Mouse (Mus musculus) intestine, postnatal 0 days (tissue): ENCODE data around the gene C87436. TPM values are rescaled to one million over a fixed set of nuclear protein-coding genes. Genes with fewer than 3 reads are reported as not detected.

Source experiments
- ATAC-seq: fragments of 200-750 bp; cut with Nextera tagmentation; 2 replicates; pipeline ENCODE4 v1.8.0; 2017; ENCODE audit warnings: mild to moderate bottlenecking, moderate TSS enrichment, moderate library complexity
- H3K27ac ChIP-seq: fragments of 300-500 bp; sonication (generic); 2 replicates; pipeline ENCODE4 v1.5.1; 2014; ENCODE audit warnings: mild to moderate bottlenecking, low read depth, low read length, moderate library complexity
- H3K27me3 ChIP-seq: fragments of 300-500 bp; sonication (generic); replicated peaks from 2 replicates; pipeline ENCODE4 v1.6.1; 2014; ENCODE audit warnings: low read length, mixed read lengths; ENCODE audit not compliant: control insufficient read depth, insufficient read depth
- H3K36me3 ChIP-seq: fragments of 300-500 bp; sonication (generic); 2 replicates; pipeline ENCODE4 v1.6.1; 2014; ENCODE audit warnings: mild to moderate bottlenecking, moderate library complexity; ENCODE audit not compliant: control insufficient read depth, insufficient read depth
- H3K4me1 ChIP-seq: fragments of 300-500 bp; sonication (generic); replicated peaks from 2 replicates; pipeline ENCODE4 v1.6.1; 2014; ENCODE audit warnings: antibody characterized with exemption, low read length, mixed read lengths; ENCODE audit not compliant: control insufficient read depth, insufficient read depth
- H3K4me2 ChIP-seq: fragments of 300-500 bp; sonication (generic); replicated peaks from 2 replicates; pipeline ENCODE4 v1.6.1; 2014; ENCODE audit warnings: low read depth, mild to moderate bottlenecking, moderate library complexity
- H3K4me3 ChIP-seq: fragments of 300-500 bp; sonication (generic); 2 replicates; pipeline ENCODE4 v1.5.1; 2014; ENCODE audit warnings: low read depth, low read length
- H3K9ac ChIP-seq: fragments of 300-500 bp; sonication (generic); 2 replicates; pipeline ENCODE4 v1.6.1; 2014; ENCODE audit warnings: mild to moderate bottlenecking, low read depth, low read length
- H3K9me3 ChIP-seq: fragments of 300-500 bp; sonication (generic); 2 replicates; pipeline ENCODE4 v1.6.1; 2016; ENCODE audit warnings: mixed run types; ENCODE audit not compliant: control insufficient read depth
- CTCF ChIP-seq: sonication (generic); IDR thresholded peaks from 2 replicates; pipeline ENCODE4 v1.5.1; 2016; ENCODE audit warnings: low read depth, mild to moderate bottlenecking, control low read depth, antibody characterized with exemption, moderate library complexity
- WGBS: fragments of 180-500 bp; shearing (Covaris S2); extraction: QIAGEN DNeasy Blood & Tissue Kit; methylation state at CpG from one replicate; pipeline ENCODE4 v1.1.7; 2014; 5-methylcytosine and 5-hydroxymethylcytosine counted together
- polyA plus RNA-seq: library from polyadenylated mRNA; unstranded; fragments of >200 nt; fragmentation: Nextera tagmentation; extraction: Ambion mirVana; gene quantifications from 2 replicates; pipeline ENCODE4 v1.2.1, GENCODE M21; 2015

Gene C87436
- polyA plus RNA-seq, 1 experiment from 2014 or later = 12.8 TPM

DNA sequence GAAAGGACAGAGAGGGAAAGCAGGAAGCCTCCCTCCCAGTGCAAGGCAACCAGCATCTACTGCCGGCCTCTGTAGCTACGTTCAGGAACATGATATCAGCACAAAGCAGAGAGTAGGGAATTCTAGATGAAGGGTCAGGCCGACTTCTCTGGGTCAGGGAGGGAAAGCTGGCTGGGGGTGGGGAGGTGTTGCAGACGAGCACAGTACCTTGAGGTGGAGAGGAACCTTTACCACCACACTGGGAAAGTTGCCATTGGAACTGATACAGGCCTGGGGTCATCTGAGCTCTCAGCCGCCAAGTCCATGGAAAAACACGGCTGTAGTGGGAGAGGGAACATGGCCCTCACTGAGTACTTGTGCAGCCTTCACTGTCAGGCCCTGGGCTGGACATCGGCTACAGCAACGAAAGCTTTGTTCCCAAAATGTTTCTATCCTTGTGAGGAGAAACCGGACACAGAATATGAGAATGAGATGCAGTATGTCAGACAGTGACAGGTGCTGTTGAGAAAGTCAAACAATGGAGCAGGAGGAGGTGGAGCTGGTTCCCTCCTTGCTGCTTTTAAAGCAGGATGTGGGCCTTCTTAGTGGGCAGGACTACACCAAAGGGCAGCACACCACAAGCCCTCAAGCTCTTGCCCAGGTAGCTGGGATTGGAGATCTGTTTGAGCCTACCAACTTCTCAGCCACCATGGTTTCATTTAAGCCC is 37.4 kb downstream of the C87436 start:
- peak overlapping the region; percentile 15; the same call in 1 of the 2 replicates for H3K27ac ChIP-seq
- ATAC-seq = no peak
- H3K4me3 ChIP-seq = no peak overlapping the region
- H3K9me3 ChIP-seq = no peaks in the 10 kb centered on the region
- H3K9ac ChIP-seq = no peak overlapping the region
- TF ChIP-seq CTCF = no peak
- H3K4me1 ChIP-seq = peaks cover 6% of the 10 kb centered on the region
- WGBS = 67% methylated on average over 9 of the region's 9 CpGs
- H3K4me2 ChIP-seq = no peak overlapping the region
- H3K27me3 ChIP-seq = no peaks in the 10 kb centered on the region
- no peaks in the 10 kb centered on the region for H3K36me3 ChIP-seq

DNA sequence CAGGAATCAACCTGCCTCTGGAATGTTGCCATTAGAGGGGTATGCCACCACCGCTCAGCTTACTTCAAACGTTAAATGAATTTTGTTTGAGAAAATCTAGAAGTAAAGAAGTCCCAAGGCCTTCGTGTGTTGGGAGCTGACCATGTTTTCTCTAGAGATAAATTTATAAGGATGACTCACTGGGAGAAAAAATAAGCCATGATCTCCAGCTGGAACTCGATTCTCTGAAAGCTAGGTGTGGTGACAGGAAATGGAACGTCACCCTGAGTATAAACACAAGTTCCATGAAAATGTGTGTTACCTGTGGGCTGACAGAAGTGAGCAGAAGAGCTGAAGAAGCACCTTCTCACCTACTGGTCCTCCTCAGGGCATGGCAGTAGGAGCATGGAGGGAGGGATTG is 38.8 kb downstream of the C87436 start:
- Histone ChIP-seq H3K27me3 (no peaks in the 10 kb centered on the region), H3K36me3 (no peaks in the 10 kb centered on the region), H3K4me1 (peaks cover 13% of the 10 kb centered on the region), H3K9me3 (no peaks in the 10 kb centered on the region), H3K9ac (no peak overlapping the region), H3K27ac (peak overlapping the region; percentile 16; the same call in 1 of the 2 replicates), H3K4me2 (no peak overlapping the region), H3K4me3 (no peak overlapping the region)
- no peak for ATAC-seq
- TF ChIP-seq CTCF = no peak
- WGBS = 58% methylated on average over 5 of the region's 5 CpGs

DNA sequence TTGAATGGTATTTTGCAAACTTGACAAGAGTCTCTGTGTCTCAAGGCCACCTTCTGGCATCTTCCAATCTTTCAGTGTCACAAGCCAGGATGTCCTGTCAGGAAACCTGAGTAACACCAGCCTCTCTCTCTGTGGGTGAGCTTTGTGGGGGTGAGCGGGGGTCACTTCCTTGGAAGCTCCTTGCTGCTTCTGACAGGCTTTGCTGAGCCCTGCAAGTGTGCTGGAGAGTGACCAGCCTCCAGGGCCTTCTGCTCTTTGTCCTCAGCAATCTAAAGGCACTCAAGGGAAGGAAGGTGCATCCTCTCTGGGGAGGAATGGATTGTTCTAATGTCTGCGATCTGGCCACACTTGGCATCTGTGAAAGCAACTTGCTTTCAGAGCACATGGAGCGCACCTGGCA is 41.1 kb downstream of the C87436 start:
- H3K4me3 ChIP-seq = no peak overlapping the region
- H3K27ac ChIP-seq = 0 out of 2 replicates have a peak overlapping the region, but pooled peaks have one; percentile 7
- 64% methylated on average over 3 of the region's 3 CpGs for WGBS
- peaks cover 13% of the 10 kb centered on the region for H3K4me1 ChIP-seq
- no peak for ATAC-seq
- TF ChIP-seq CTCF = no peak
- H3K36me3 ChIP-seq = no peaks in the 10 kb centered on the region
- H3K9me3 ChIP-seq = no peaks in the 10 kb centered on the region
- H3K4me2 ChIP-seq = no peak overlapping the region
- no peaks in the 10 kb centered on the region for H3K27me3 ChIP-seq
- no peak overlapping the region for H3K9ac ChIP-seq

DNA sequence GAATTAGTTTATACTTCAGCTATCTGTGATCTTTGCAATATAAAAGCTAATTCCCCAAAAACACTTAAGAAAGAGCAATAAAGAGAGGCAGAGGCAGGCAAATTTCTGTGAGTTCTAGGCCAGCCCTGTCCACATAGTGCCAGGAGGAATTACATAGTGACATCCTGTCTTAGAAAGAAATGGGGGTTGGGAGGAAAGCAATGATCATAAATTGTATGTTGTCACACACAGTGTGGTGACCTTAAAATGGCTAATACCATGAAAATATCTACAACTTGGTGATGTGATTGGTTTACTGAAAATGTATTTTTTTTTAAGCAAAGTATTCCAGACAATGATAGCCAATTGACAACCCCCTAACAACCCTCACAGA is 41.6 kb downstream of the C87436 start:
- no peak for ATAC-seq
- no peak overlapping the region for H3K9ac ChIP-seq
- no peak overlapping the region for H3K4me2 ChIP-seq
- H3K27me3 ChIP-seq = no peaks in the 10 kb centered on the region
- no peaks in the 10 kb centered on the region for H3K36me3 ChIP-seq
- no peak overlapping the region for H3K4me3 ChIP-seq
- TF ChIP-seq CTCF = no peak
- H3K4me1 ChIP-seq = peaks cover 13% of the 10 kb centered on the region
- H3K27ac ChIP-seq = 0 out of 2 replicates have a peak overlapping the region, but pooled peaks have one; percentile 72
- H3K9me3 ChIP-seq = no peaks in the 10 kb centered on the region

DNA sequence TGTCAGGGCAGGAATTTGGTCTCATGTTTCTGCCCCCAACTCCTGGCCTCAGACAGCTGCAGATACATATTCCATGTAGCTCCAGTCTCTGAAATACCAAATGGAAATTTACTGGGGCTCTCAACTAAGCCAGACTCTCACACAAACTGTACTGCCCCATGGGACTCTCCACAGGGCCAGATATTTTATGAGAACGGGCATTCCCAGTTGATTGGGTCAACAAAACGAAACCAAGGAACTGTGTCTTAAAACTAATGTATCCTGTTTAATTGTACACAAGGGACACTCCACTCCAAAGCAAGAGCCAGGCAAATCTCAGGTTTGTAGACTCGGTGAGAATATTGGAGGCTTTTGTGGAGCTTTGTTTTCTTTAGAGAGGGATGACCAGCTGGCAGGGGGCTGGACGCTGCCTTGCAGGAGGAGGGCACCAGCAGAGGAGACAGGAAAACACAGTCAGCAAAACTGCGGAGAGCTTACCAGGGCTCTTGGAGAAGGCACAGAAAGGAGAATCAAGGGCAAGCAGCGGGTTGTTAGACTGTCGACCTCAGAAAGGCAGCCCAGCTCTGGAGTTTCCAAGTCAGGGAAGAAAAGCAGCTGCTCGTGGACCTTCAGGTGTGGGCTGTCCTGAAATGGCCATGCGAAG is 42.1 kb downstream of the C87436 start:
- Histone ChIP-seq H3K4me3 (peak overlapping the region; percentile 4; the same call in 1 of the 2 replicates), H3K27me3 (no peaks in the 10 kb centered on the region), H3K4me2 (peak overlapping the region; percentile 48), H3K27ac (peak overlapping the region; percentile 72), H3K9me3 (no peaks in the 10 kb centered on the region), H3K4me1 (peaks cover 13% of the 10 kb centered on the region), H3K36me3 (no peaks in the 10 kb centered on the region), H3K9ac (peak overlapping the region; percentile 26; the same call in 1 of the 2 replicates)
- WGBS = 31% methylated on average over 9 of the region's 9 CpGs
- no peak for TF ChIP-seq CTCF
- no peak; the same call in 1 of the 2 replicates for ATAC-seq

DNA sequence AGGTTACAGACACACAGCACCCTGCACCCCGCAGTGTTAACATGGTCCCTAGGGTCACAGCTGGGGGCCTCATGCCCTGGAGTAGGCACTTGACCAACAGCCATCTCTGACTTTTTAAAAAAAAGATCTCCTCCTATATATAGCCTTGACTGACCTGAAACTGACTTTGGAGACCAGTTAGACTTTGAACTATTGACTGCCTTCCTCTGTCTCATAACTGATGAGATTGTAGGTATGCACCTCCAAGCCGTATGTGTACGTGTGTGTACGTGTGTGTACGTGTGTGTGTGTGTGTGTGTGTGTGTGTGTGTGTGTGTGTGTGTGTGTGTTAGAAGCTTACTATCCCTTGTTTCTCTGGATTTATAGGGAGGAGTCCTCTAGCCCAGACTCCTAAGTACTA is 43.7 kb downstream of the C87436 start:
- 64% methylated on average over 5 of the region's 5 CpGs for WGBS
- ATAC-seq = peak; percentile 71
- Histone ChIP-seq H3K4me2 (no peak overlapping the region), H3K9me3 (no peaks in the 10 kb centered on the region), H3K4me1 (peaks cover 14% of the 10 kb centered on the region), H3K9ac (no peak overlapping the region), H3K4me3 (no peak overlapping the region), H3K27ac (peak overlapping the region; percentile 35; the same call in 1 of the 2 replicates), H3K36me3 (no peaks in the 10 kb centered on the region), H3K27me3 (no peaks in the 10 kb centered on the region)
- TF ChIP-seq CTCF = no peak
